Mouse (Mus musculus) ES-Bruce4 (cell line): ENCODE measurements at regions not wholly inside any gene's neighbourhood (a gene's known extent, or its start where the extent isn't known, plus 50 kb on each side); places are given as distances from the start of the nearest gene placed in this dataset.

Experiments
- H3K27ac ChIP-seq: 2 replicates; pipeline ENCODE4 v1.5.1; 2012; ENCODE audit warnings: low read length, inconsistent platforms; ENCODE audit not compliant: insufficient read depth
- H3K27me3 ChIP-seq: 2 replicates; pipeline ENCODE4 v1.6.1; 2012; ENCODE audit warnings: mild to moderate bottlenecking, low read length, inconsistent platforms; ENCODE audit not compliant: control insufficient read depth, poor library complexity, insufficient read depth, severe bottlenecking
- H3K36me3 ChIP-seq: 2 replicates; pipeline ENCODE4 v1.6.1; 2012; ENCODE audit warnings: inconsistent platforms, mild to moderate bottlenecking, low read length, moderate library complexity; ENCODE audit not compliant: control insufficient read depth, poor library complexity, insufficient read depth, severe bottlenecking
- H3K4me1 ChIP-seq: one replicate; pipeline ENCODE4 v1.8.1; 2011; ENCODE audit warnings: low read length; ENCODE audit not compliant: control insufficient read depth, insufficient read depth
- H3K4me3 ChIP-seq: 2 replicates; pipeline ENCODE4 v1.5.1; 2011; ENCODE audit warnings: low read depth, mild to moderate bottlenecking, low read length
- H3K9ac ChIP-seq: 2 replicates; pipeline ENCODE4 v1.6.1; 2012; ENCODE audit warnings: low read depth, mild to moderate bottlenecking, inconsistent platforms; ENCODE audit not compliant: poor library complexity, severe bottlenecking
- H3K9me3 ChIP-seq: replicated peaks from 2 replicates; pipeline ENCODE4 v1.6.1; 2012; ENCODE audit warnings: mild to moderate bottlenecking, low read length, inconsistent platforms; ENCODE audit not compliant: control insufficient read depth, poor library complexity, insufficient read depth, severe bottlenecking
- CTCF ChIP-seq: IDR thresholded peaks from one replicate; pipeline ENCODE4 v1.8.1; 2011; ENCODE audit warnings: low read depth, low read length
- EP300 ChIP-seq: IDR thresholded peaks from 2 replicates; pipeline ENCODE4 v1.6.1; 2011; ENCODE audit warnings: low read depth, low read length; ENCODE audit not compliant: insufficient read depth
- POLR2A ChIP-seq: IDR thresholded peaks from one replicate; pipeline ENCODE4 v1.8.1; 2011; ENCODE audit warnings: low read length; ENCODE audit not compliant: insufficient read depth

- H3K36me3 ChIP-seq, result no peaks in the 10 kb centered on the region
- H3K4me3 ChIP-seq, result no peak overlapping the region
- H3K4me1 ChIP-seq, result no peaks in the 10 kb centered on the region
- no peak overlapping the region for H3K27ac ChIP-seq
- no peak overlapping the region for H3K9ac ChIP-seq
- H3K27me3 ChIP-seq, result no peaks in the 10 kb centered on the region
- TF ChIP-seq EP300 (no peak), CTCF (no peak), POLR2A (no peak)
- H3K9me3 ChIP-seq, result no peaks in the 10 kb centered on the region
Observed at GRCm38 (mm10) chr1:186297464-186297863, 180.4 kb upstream of the Lyplal1 start.

- H3K4me1 ChIP-seq, result no peaks in the 10 kb centered on the region
- no peak overlapping the region for H3K9ac ChIP-seq
- TF ChIP-seq POLR2A (no peak), EP300 (no peak), CTCF (no peak)
- H3K36me3 ChIP-seq, result no peaks in the 10 kb centered on the region
- H3K27ac ChIP-seq, result no peak overlapping the region
- no peaks in the 10 kb centered on the region for H3K27me3 ChIP-seq
- H3K4me3 ChIP-seq, result no peak overlapping the region
- no peaks in the 10 kb centered on the region for H3K9me3 ChIP-seq
Observed at GRCm38 (mm10) chr1:186295201-186295600, 178.1 kb upstream of the Lyplal1 start.

GRCm38 (mm10) chr1:186294635-186295034 is 177.5 kb upstream of the Lyplal1 start:
- Histone ChIP-seq H3K9me3 (no peaks in the 10 kb centered on the region), H3K9ac (no peak overlapping the region), H3K27ac (no peak overlapping the region), H3K4me1 (no peaks in the 10 kb centered on the region), H3K27me3 (no peaks in the 10 kb centered on the region), H3K4me3 (no peak overlapping the region), H3K36me3 (no peaks in the 10 kb centered on the region)
- no peak for TF ChIP-seq EP300
- TF ChIP-seq POLR2A, result no peak
- TF ChIP-seq CTCF, result no peak

- no peaks in the 10 kb centered on the region for H3K36me3 ChIP-seq
- H3K27ac ChIP-seq, result no peak overlapping the region
- no peak overlapping the region for H3K4me3 ChIP-seq
- no peaks in the 10 kb centered on the region for H3K4me1 ChIP-seq
- H3K9me3 ChIP-seq, result no peaks in the 10 kb centered on the region
- no peaks in the 10 kb centered on the region for H3K27me3 ChIP-seq
- H3K9ac ChIP-seq, result no peak overlapping the region
- TF ChIP-seq CTCF, result no peak
- TF ChIP-seq POLR2A, result no peak
- TF ChIP-seq EP300, result no peak
Observed at GRCm38 (mm10) chr1:186289117-186289516, 172.0 kb upstream of the Lyplal1 start.

- no peaks in the 10 kb centered on the region for H3K9me3 ChIP-seq
- TF ChIP-seq CTCF (no peak), POLR2A (no peak), EP300 (no peak)
- H3K36me3 ChIP-seq, result no peaks in the 10 kb centered on the region
- H3K4me3 ChIP-seq, result no peak overlapping the region
- no peak overlapping the region for H3K9ac ChIP-seq
- no peaks in the 10 kb centered on the region for H3K27me3 ChIP-seq
- no peak overlapping the region for H3K27ac ChIP-seq
- no peaks in the 10 kb centered on the region for H3K4me1 ChIP-seq
Observed at GRCm38 (mm10) chr1:186287831-186288230, 170.7 kb upstream of the Lyplal1 start.

- Histone ChIP-seq H3K9ac (no peak overlapping the region), H3K27me3 (no peaks in the 10 kb centered on the region), H3K36me3 (no peaks in the 10 kb centered on the region), H3K27ac (no peak overlapping the region), H3K4me1 (no peaks in the 10 kb centered on the region), H3K4me3 (no peak overlapping the region), H3K9me3 (no peaks in the 10 kb centered on the region)
- TF ChIP-seq POLR2A (no peak), EP300 (no peak), CTCF (no peak)
Observed at GRCm38 (mm10) chr1:186286401-186286800, 169.3 kb upstream of the Lyplal1 start.
